Mouse (Mus musculus) myocyte (in vitro differentiated cells): ENCODE measurements around the gene Mlxip. TPM values are rescaled to one million over a fixed set of nuclear protein-coding genes. Genes with fewer than 3 reads are reported as not detected.

Experiments
- H3K27me3 ChIP-seq: one replicate; pipeline ENCODE4 v1.6.1; 2011; ENCODE audit not compliant: control insufficient read depth, insufficient read depth, insufficient read length
- H3K36me3 ChIP-seq: one replicate; pipeline ENCODE4 v1.6.1; 2011; ENCODE audit not compliant: control insufficient read depth, insufficient read depth
- H3K4me2 ChIP-seq: one replicate; pipeline ENCODE4 v1.6.1; 2011; ENCODE audit warnings: low read depth, control low read depth
- H3K4me3 ChIP-seq: one replicate; pipeline ENCODE4 v1.5.1; 2011; ENCODE audit warnings: mild to moderate bottlenecking, control low read depth, moderate library complexity
- H3K79me2 ChIP-seq: one replicate; pipeline ENCODE4 v1.6.1; 2011; ENCODE audit not compliant: control insufficient read depth, insufficient read depth
- H3ac ChIP-seq: one replicate; pipeline ENCODE4 v1.6.1; 2011; ENCODE audit not compliant: control insufficient read depth, insufficient read length
- CEBPB ChIP-seq: IDR thresholded peaks from 2 replicates; pipeline ENCODE4 v1.6.1; 2011; ENCODE audit warnings: mild to moderate bottlenecking, moderate library complexity; ENCODE audit not compliant: poor library complexity, insufficient read depth, severe bottlenecking
- E2F4 ChIP-seq: IDR thresholded peaks from one replicate; pipeline ENCODE4 v1.6.1; 2011; ENCODE audit warnings: mild to moderate bottlenecking, control low read depth, moderate library complexity; ENCODE audit not compliant: insufficient read depth
- MAX ChIP-seq: IDR thresholded peaks from one replicate; pipeline ENCODE4 v1.6.1; 2011; ENCODE audit warnings: low read depth, mild to moderate bottlenecking, control low read depth
- MYOD1 ChIP-seq, 3 experiments: IDR thresholded peaks; one replicate each; pipeline ENCODE4 v1.6.1; 2011; ENCODE audit warnings: control low read depth in 2 of 3, low read depth in 2 of 3, mild to moderate bottlenecking in 2 of 3, moderate library complexity in 1 of 3; ENCODE audit not compliant: insufficient read length in 2 of 3, control insufficient read depth in 1 of 3
- MYOG ChIP-seq, 3 experiments: IDR thresholded peaks; one replicate each; pipeline ENCODE4 v1.6.1; 2011; ENCODE audit warnings: control low read depth in 2 of 3, low read depth in 2 of 3, mild to moderate bottlenecking in 2 of 3; ENCODE audit not compliant: insufficient read length in 2 of 3, control insufficient read depth in 1 of 3, insufficient read depth in 1 of 3
- POLR2A ChIP-seq: IDR thresholded peaks from one replicate; pipeline ENCODE4 v1.6.1; 2011; ENCODE audit warnings: low read depth, mild to moderate bottlenecking, control low read depth, moderate library complexity; ENCODE audit not compliant: insufficient read length
- POLR2AphosphoS2 ChIP-seq: IDR thresholded peaks from one replicate; pipeline ENCODE4 v1.6.1; 2011; ENCODE audit warnings: low read depth, control low read depth; ENCODE audit not compliant: insufficient read length
- REST ChIP-seq: IDR thresholded peaks from one replicate; pipeline ENCODE4 v1.6.1; 2011; ENCODE audit warnings: mild to moderate bottlenecking, control low read depth, moderate library complexity; ENCODE audit not compliant: insufficient read depth, insufficient read length
- SRF ChIP-seq: IDR thresholded peaks from one replicate; pipeline ENCODE4 v1.6.1; 2011; ENCODE audit warnings: low read depth; ENCODE audit not compliant: control insufficient read depth, insufficient read length
- TCF12 ChIP-seq: IDR thresholded peaks from one replicate; pipeline ENCODE4 v1.6.1; 2011; ENCODE audit warnings: mild to moderate bottlenecking, control low read depth; ENCODE audit not compliant: poor library complexity, insufficient read depth, severe bottlenecking
- TCF3 ChIP-seq: IDR thresholded peaks from one replicate; pipeline ENCODE4 v1.6.1; 2011; ENCODE audit warnings: low read depth, control low read depth; ENCODE audit not compliant: insufficient read length
- USF1 ChIP-seq: IDR thresholded peaks from one replicate; pipeline ENCODE4 v1.6.1; 2011; ENCODE audit warnings: low read depth, mild to moderate bottlenecking, control low read depth, moderate library complexity
- polyA plus RNA-seq: library from polyadenylated mRNA; unstranded; fragments of >200 nt; fragmentation: generic; extraction: Trizol; gene quantifications from one replicate; pipeline ENCODE4 v1.2.1, GENCODE M21; 2012; ENCODE audit warnings: missing spikeins

Gene Mlxip
- polyA plus RNA-seq, 1 experiment: 6.0 TPM

- H3ac ChIP-seq: no peak overlapping the region
- no peaks in the 10 kb centered on the region for H3K36me3 ChIP-seq
- no peak overlapping the region for H3K4me3 ChIP-seq
- H3K4me2 ChIP-seq: no peak overlapping the region
- TF ChIP-seq REST (no peak), TCF3 (no peak), MYOD1 (IDR thresholded peaks at IDR 0.05; ENCODE audit: control insufficient read depth in 1 of 3, insufficient read length in 2 of 3, low read depth in 2 of 3) (no peak), TCF12 (no peak), POLR2A (no peak), CEBPB (no peak), MYOG (IDR thresholded peaks at IDR 0.05; ENCODE audit: control insufficient read depth in 1 of 3, insufficient read depth in 1 of 3, insufficient read length in 2 of 3, low read depth in 2 of 3) (no peak), SRF (no peak), MAX (no peak), E2F4 (no peak), POLR2AphosphoS2 (no peak), USF1 (no peak)
- no peaks in the 10 kb centered on the region for H3K27me3 ChIP-seq
- no peaks in the 10 kb centered on the region for H3K79me2 ChIP-seq
Measured at GRCm38 (mm10) chr5:123412193-123412592, 17.6 kb downstream of the Mlxip start.

GRCm38 (mm10) chr5:123413866-123414363, 19.3 kb downstream of the Mlxip start:
- Histone ChIP-seq H3K4me2 (no peak overlapping the region), H3K27me3 (no peaks in the 10 kb centered on the region), H3K79me2 (no peaks in the 10 kb centered on the region), H3K4me3 (no peak overlapping the region), H3ac (no peak overlapping the region), H3K36me3 (no peaks in the 10 kb centered on the region)
- TF ChIP-seq POLR2A (no peak), CEBPB (no peak), USF1 (no peak), SRF (no peak), MAX (no peak), POLR2AphosphoS2 (no peak), MYOG (IDR thresholded peaks at IDR 0.05; ENCODE audit: control insufficient read depth in 1 of 3, insufficient read depth in 1 of 3, insufficient read length in 2 of 3, low read depth in 2 of 3) (no peak)

GRCm38 (mm10) chr5:123416149-123416548, 21.6 kb downstream of the Mlxip start:
- Histone ChIP-seq H3K36me3 (no peaks in the 10 kb centered on the region), H3ac (no peak overlapping the region), H3K79me2 (no peaks in the 10 kb centered on the region), H3K4me2 (no peak overlapping the region), H3K4me3 (no peak overlapping the region), H3K27me3 (no peaks in the 10 kb centered on the region)
- TF ChIP-seq E2F4 (no peak), TCF3 (no peak), POLR2AphosphoS2 (no peak), CEBPB (no peak), MYOG (IDR thresholded peaks at IDR 0.05; ENCODE audit: control insufficient read depth in 1 of 3, insufficient read depth in 1 of 3, insufficient read length in 2 of 3, low read depth in 2 of 3) (no peak), SRF (no peak), TCF12 (no peak), MAX (no peak), USF1 (no peak), REST (no peak), POLR2A (no peak), MYOD1 (IDR thresholded peaks at IDR 0.05; ENCODE audit: control insufficient read depth in 1 of 3, insufficient read length in 2 of 3, low read depth in 2 of 3) (no peak)

- TF ChIP-seq MYOD1 (IDR thresholded peaks at IDR 0.05; ENCODE audit: control insufficient read depth in 1 of 3, insufficient read length in 2 of 3, low read depth in 2 of 3) (peak in 2 of 3 experiments; percentile 51 to 71), MYOG (IDR thresholded peaks at IDR 0.05; ENCODE audit: control insufficient read depth in 1 of 3, insufficient read depth in 1 of 3, insufficient read length in 2 of 3, low read depth in 2 of 3) (peak in 1 of 3 experiments; percentile 70), SRF (no peak)
- no peak overlapping the region for H3K4me2 ChIP-seq
- no peaks in the 10 kb centered on the region for H3K36me3 ChIP-seq
- H3K27me3 ChIP-seq: no peaks in the 10 kb centered on the region
- no peaks in the 10 kb centered on the region for H3K79me2 ChIP-seq
- no peak overlapping the region for H3ac ChIP-seq
- H3K4me3 ChIP-seq: no peak overlapping the region
Measured at GRCm38 (mm10) chr5:123416566-123417518, 22.2 kb downstream of the Mlxip start.

GRCm38 (mm10) chr5:123423885-123424284, 29.3 kb downstream of the Mlxip start:
- Histone ChIP-seq H3K27me3 (no peaks in the 10 kb centered on the region), H3K4me3 (no peak overlapping the region), H3K4me2 (peak overlapping the region; percentile 27), H3K79me2 (no peaks in the 10 kb centered on the region), H3ac (no peak overlapping the region), H3K36me3 (no peaks in the 10 kb centered on the region)
- TF ChIP-seq POLR2AphosphoS2 (no peak), USF1 (no peak), E2F4 (no peak), MYOD1 (IDR thresholded peaks at IDR 0.05; ENCODE audit: control insufficient read depth in 1 of 3, insufficient read length in 2 of 3, low read depth in 2 of 3) (no peak), CEBPB (no peak), TCF3 (no peak), POLR2A (no peak), REST (no peak), SRF (no peak), MYOG (IDR thresholded peaks at IDR 0.05; ENCODE audit: control insufficient read depth in 1 of 3, insufficient read depth in 1 of 3, insufficient read length in 2 of 3, low read depth in 2 of 3) (no peak), TCF12 (no peak)
